Mouse (Mus musculus): ENCODE measurements at regions not wholly inside any gene's neighbourhood (a gene's known extent, or its start where the extent isn't known, plus 50 kb on each side); places are given as distances from the start of the nearest gene placed in this dataset.

- H3K27ac ChIP-seq (ENCODE audit: low read length), result no peak overlapping the region
- H3K4me3 ChIP-seq (ENCODE audit: low read length), result no peak overlapping the region
- H3K36me3 ChIP-seq (ENCODE audit: control insufficient read depth, insufficient read depth), result no peaks in the 10 kb centered on the region
- H3K4me2 ChIP-seq (ENCODE audit: low read depth, low read length), result no peak overlapping the region
- H3K9me3 ChIP-seq (replicated peaks; ENCODE audit: control insufficient read depth, low read length), result no peaks in the 10 kb centered on the region
- WGBS, result 75% methylated on average over 7 of the region's 7 CpGs
- no peak for ATAC-seq (replicated peaks; ENCODE audit: extremely low read depth, insufficient read depth, low FRiP score)
- no peak overlapping the region for H3K9ac ChIP-seq (ENCODE audit: low read length)
- H3K27me3 ChIP-seq (ENCODE audit: control insufficient read depth, insufficient read depth, low read length), result no peaks in the 10 kb centered on the region
- H3K4me1 ChIP-seq (ENCODE audit: control insufficient read depth, insufficient read depth, low read length), result no peaks in the 10 kb centered on the region
Observed at GRCm38 (mm10) chr17:75876895-75877294, 325.1 kb upstream of the Fam98a start.

GRCm38 (mm10) chr17:75874535-75874934 lies 322.8 kb upstream of the Fam98a start:
- Histone ChIP-seq H3K9me3 (replicated peaks; ENCODE audit: control insufficient read depth, low read length) (no peaks in the 10 kb centered on the region), H3K27me3 (ENCODE audit: control insufficient read depth, insufficient read depth, low read length) (no peaks in the 10 kb centered on the region), H3K36me3 (ENCODE audit: control insufficient read depth, insufficient read depth) (no peaks in the 10 kb centered on the region), H3K4me2 (ENCODE audit: low read depth, low read length) (no peak overlapping the region), H3K4me3 (ENCODE audit: low read length) (no peak overlapping the region), H3K9ac (ENCODE audit: low read length) (no peak overlapping the region), H3K27ac (ENCODE audit: low read length) (no peak overlapping the region), H3K4me1 (ENCODE audit: control insufficient read depth, insufficient read depth, low read length) (no peaks in the 10 kb centered on the region)
- 64% methylated on average over 6 of the region's 6 CpGs for WGBS
- no peak for ATAC-seq (replicated peaks; ENCODE audit: extremely low read depth, insufficient read depth, low FRiP score)

GRCm38 (mm10) chr17:75870492-75870891 lies 318.7 kb upstream of the Fam98a start:
- Histone ChIP-seq H3K36me3 (ENCODE audit: control insufficient read depth, insufficient read depth) (no peaks in the 10 kb centered on the region), H3K27ac (ENCODE audit: low read length) (no peak overlapping the region), H3K9ac (ENCODE audit: low read length) (no peak overlapping the region), H3K27me3 (ENCODE audit: control insufficient read depth, insufficient read depth, low read length) (no peaks in the 10 kb centered on the region), H3K4me1 (ENCODE audit: control insufficient read depth, insufficient read depth, low read length) (no peaks in the 10 kb centered on the region), H3K4me2 (ENCODE audit: low read depth, low read length) (no peak overlapping the region), H3K9me3 (replicated peaks; ENCODE audit: control insufficient read depth, low read length) (no peaks in the 10 kb centered on the region), H3K4me3 (ENCODE audit: low read length) (no peak overlapping the region)
- WGBS, result 60% methylated on average over 2 of the region's 2 CpGs
- ATAC-seq (replicated peaks; ENCODE audit: extremely low read depth, insufficient read depth, low FRiP score), result no peak

- Histone ChIP-seq H3K9me3 (replicated peaks; ENCODE audit: control insufficient read depth, low read length) (no peaks in the 10 kb centered on the region), H3K9ac (ENCODE audit: low read length) (no peak overlapping the region)
- no peak for ATAC-seq (replicated peaks; ENCODE audit: extremely low read depth, insufficient read depth, low FRiP score)
Observed at GRCm38 (mm10) chr17:75857015-75857414, 305.3 kb upstream of the Fam98a start.

GRCm38 (mm10) chr17:75815997-75816626 lies 264.4 kb upstream of the Fam98a start:
- Histone ChIP-seq H3K36me3 (ENCODE audit: control insufficient read depth, insufficient read depth) (no peaks in the 10 kb centered on the region), H3K27ac (ENCODE audit: low read length) (no peak overlapping the region), H3K9ac (ENCODE audit: low read length) (no peak overlapping the region), H3K9me3 (replicated peaks; ENCODE audit: control insufficient read depth, low read length) (no peaks in the 10 kb centered on the region), H3K4me1 (ENCODE audit: control insufficient read depth, insufficient read depth, low read length) (no peaks in the 10 kb centered on the region), H3K4me2 (ENCODE audit: low read depth, low read length) (no peak overlapping the region), H3K4me3 (ENCODE audit: low read length) (no peak overlapping the region), H3K27me3 (ENCODE audit: control insufficient read depth, insufficient read depth, low read length) (no peaks in the 10 kb centered on the region)
- ATAC-seq (replicated peaks; ENCODE audit: extremely low read depth, insufficient read depth, low FRiP score), result no peak
- 74% methylated on average over 12 of the region's 12 CpGs for WGBS

More at GRCm38 (mm10) chr17:75857015-75857414, 305.3 kb upstream of the Fam98a start:
- no peaks in the 10 kb centered on the region for H3K27me3 ChIP-seq (ENCODE audit: control insufficient read depth, insufficient read depth, low read length)
- no peak overlapping the region for H3K4me3 ChIP-seq (ENCODE audit: low read length)
- 61% methylated on average over 8 of the region's 8 CpGs for WGBS
- H3K4me1 ChIP-seq (ENCODE audit: control insufficient read depth, insufficient read depth, low read length), result no peaks in the 10 kb centered on the region
- H3K36me3 ChIP-seq (ENCODE audit: control insufficient read depth, insufficient read depth), result no peaks in the 10 kb centered on the region
- H3K27ac ChIP-seq (ENCODE audit: low read length), result no peak overlapping the region
- no peak overlapping the region for H3K4me2 ChIP-seq (ENCODE audit: low read depth, low read length)

- H3K9ac ChIP-seq (ENCODE audit: low read length), result no peak overlapping the region
- no peak for ATAC-seq (replicated peaks; ENCODE audit: extremely low read depth, insufficient read depth, low FRiP score)
- WGBS, result 64% methylated on average over 3 of the region's 3 CpGs
- no peaks in the 10 kb centered on the region for H3K4me1 ChIP-seq (ENCODE audit: control insufficient read depth, insufficient read depth, low read length)
- no peak overlapping the region for H3K4me3 ChIP-seq (ENCODE audit: low read length)
- H3K36me3 ChIP-seq (ENCODE audit: control insufficient read depth, insufficient read depth), result no peaks in the 10 kb centered on the region
- H3K4me2 ChIP-seq (ENCODE audit: low read depth, low read length), result no peak overlapping the region
- H3K9me3 ChIP-seq (replicated peaks; ENCODE audit: control insufficient read depth, low read length), result no peaks in the 10 kb centered on the region
- no peak overlapping the region for H3K27ac ChIP-seq (ENCODE audit: low read length)
- H3K27me3 ChIP-seq (ENCODE audit: control insufficient read depth, insufficient read depth, low read length), result no peaks in the 10 kb centered on the region
Observed at GRCm38 (mm10) chr17:75812163-75812562, 260.4 kb upstream of the Fam98a start.

GRCm38 (mm10) chr17:75808524-75809326 lies 257.0 kb upstream of the Fam98a start:
- Histone ChIP-seq H3K9ac (ENCODE audit: low read length) (no peak overlapping the region), H3K27me3 (ENCODE audit: control insufficient read depth, insufficient read depth, low read length) (no peaks in the 10 kb centered on the region), H3K27ac (ENCODE audit: low read length) (no peak overlapping the region), H3K9me3 (replicated peaks; ENCODE audit: control insufficient read depth, low read length) (no peaks in the 10 kb centered on the region), H3K36me3 (ENCODE audit: control insufficient read depth, insufficient read depth) (no peaks in the 10 kb centered on the region), H3K4me1 (ENCODE audit: control insufficient read depth, insufficient read depth, low read length) (no peaks in the 10 kb centered on the region), H3K4me2 (ENCODE audit: low read depth, low read length) (no peak overlapping the region), H3K4me3 (ENCODE audit: low read length) (no peak overlapping the region)
- no peak for ATAC-seq (replicated peaks; ENCODE audit: extremely low read depth, insufficient read depth, low FRiP score)
- WGBS, result 68% methylated on average over 6 of the region's 6 CpGs

- Histone ChIP-seq H3K4me1 (ENCODE audit: control insufficient read depth, insufficient read depth, low read length) (no peaks in the 10 kb centered on the region), H3K9ac (ENCODE audit: low read length) (no peak overlapping the region), H3K4me3 (ENCODE audit: low read length) (no peak overlapping the region), H3K4me2 (ENCODE audit: low read depth, low read length) (no peak overlapping the region), H3K9me3 (replicated peaks; ENCODE audit: control insufficient read depth, low read length) (no peaks in the 10 kb centered on the region), H3K36me3 (ENCODE audit: control insufficient read depth, insufficient read depth) (no peaks in the 10 kb centered on the region), H3K27me3 (ENCODE audit: control insufficient read depth, insufficient read depth, low read length) (no peaks in the 10 kb centered on the region), H3K27ac (ENCODE audit: low read length) (no peak overlapping the region)
- WGBS, result 53% methylated on average over 1 of the region's 1 CpGs
- no peak for ATAC-seq (replicated peaks; ENCODE audit: extremely low read depth, insufficient read depth, low FRiP score)
Observed at GRCm38 (mm10) chr17:75808025-75808424, 256.3 kb upstream of the Fam98a start.

GRCm38 (mm10) chr17:75804358-75804757 lies 252.6 kb upstream of the Fam98a start:
- Histone ChIP-seq H3K4me3 (ENCODE audit: low read length) (no peak overlapping the region), H3K27me3 (ENCODE audit: control insufficient read depth, insufficient read depth, low read length) (no peaks in the 10 kb centered on the region), H3K27ac (ENCODE audit: low read length) (no peak overlapping the region), H3K4me2 (ENCODE audit: low read depth, low read length) (no peak overlapping the region), H3K9me3 (replicated peaks; ENCODE audit: control insufficient read depth, low read length) (no peaks in the 10 kb centered on the region), H3K9ac (ENCODE audit: low read length) (no peak overlapping the region), H3K4me1 (ENCODE audit: control insufficient read depth, insufficient read depth, low read length) (no peaks in the 10 kb centered on the region), H3K36me3 (ENCODE audit: control insufficient read depth, insufficient read depth) (no peaks in the 10 kb centered on the region)
- ATAC-seq (replicated peaks; ENCODE audit: extremely low read depth, insufficient read depth, low FRiP score), result no peak
- 66% methylated on average over 1 of the region's 1 CpGs for WGBS

All from heart, embryonic 16.5 days (tissue).